Mouse (Mus musculus): ENCODE data around the gene Cfap69.

GRCm38 (mm10) chr5:5539771-5540170 is 124.3 kb downstream of the Cfap69 start:
- TF ChIP-seq CTCF (IDR thresholded peaks at IDR 0.05; ENCODE audit: borderline replicate concordance, insufficient read depth, low read depth, low read length), result no peak
- TF ChIP-seq POLR2A (IDR thresholded peaks at IDR 0.05; ENCODE audit: borderline replicate concordance, insufficient read depth, low read length), result no peak
